Mouse (Mus musculus): ENCODE results near the gene Il10rb.
A peak's percentile ranks its signal among the peaks of the same experiment; 100 is the strongest.

Il10rb gene

DNA sequence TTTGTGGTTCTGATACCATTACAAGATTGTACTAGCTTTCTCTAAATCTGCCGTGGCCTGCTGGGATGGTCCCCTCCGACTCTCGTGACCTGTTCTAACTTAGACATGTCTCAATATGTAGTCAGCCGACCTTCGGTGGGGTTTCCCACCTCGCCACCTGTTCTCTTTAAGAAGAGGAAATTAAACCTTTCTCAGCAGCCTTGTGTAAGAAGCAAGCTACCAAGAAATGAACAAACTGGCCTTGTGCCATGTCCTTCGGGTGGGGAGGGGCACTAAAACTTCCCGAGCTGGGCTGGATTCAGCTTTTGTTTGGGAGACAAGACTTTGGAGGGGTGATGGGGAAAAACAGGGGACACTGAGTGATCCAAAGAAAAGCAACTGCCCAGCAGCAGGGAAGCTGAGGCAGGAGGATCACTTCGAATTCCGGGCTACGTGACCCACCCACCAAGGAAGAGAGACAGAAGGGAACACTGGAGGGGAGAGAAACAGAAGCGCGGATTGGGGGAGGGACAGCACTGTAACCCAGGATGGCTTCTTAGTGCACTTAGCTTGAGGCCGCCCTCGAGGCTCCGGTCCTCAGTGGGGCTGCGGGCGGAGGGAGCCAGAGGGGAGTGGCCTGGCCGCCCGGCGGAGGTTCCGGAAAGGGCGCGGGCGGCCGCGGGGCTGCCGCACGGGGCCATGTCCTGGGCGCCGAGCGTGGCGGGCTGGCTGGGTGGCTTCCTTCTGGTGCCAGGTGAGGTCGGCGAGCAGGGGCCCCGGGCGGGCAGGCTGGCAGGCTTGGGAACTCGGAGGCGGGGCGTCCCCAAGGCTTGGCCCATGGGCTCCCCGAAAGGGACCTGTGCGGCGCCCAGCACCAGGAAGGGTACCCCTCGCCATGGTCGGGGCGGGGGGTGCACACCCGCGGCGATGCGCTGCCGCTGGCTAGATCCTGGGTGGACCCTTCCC lies at the start of gene Il10rb:
Gene Il10rb (plus strand): TSS at position 525 of the 945 bp plus-strand sequence.
- peak; percentile 62 to 63 for DNase-seq

- no peak for DNase-seq
Observed at GRCm38 (mm10) chr16:91356760-91357525, 49.0 kb upstream of the Il10rb start.

DNA sequence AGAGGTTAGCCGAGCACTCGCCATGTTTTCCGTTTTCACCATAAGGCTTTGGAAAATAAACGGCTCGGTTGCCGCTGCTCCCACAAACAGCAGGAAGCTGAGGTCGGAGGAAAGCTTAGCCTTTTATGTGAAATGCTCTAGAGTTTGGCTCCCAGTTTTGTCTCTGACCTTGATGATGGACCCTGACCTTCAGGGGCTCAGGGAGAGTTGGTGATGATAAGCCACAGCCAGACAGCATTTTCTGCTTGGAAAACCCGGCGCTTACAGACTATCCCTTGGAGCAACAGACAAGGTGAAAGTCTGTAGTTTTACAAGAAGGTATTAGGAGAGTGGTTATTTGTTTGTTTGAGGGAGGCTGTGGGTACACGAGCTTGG lies 48.5 kb upstream of the Il10rb start:
- no peak for DNase-seq

GRCm38 (mm10) chr16:91358555-91358954 lies 47.4 kb upstream of the Il10rb start:
- DNase-seq = peak; percentile 83 to 93

DNA sequence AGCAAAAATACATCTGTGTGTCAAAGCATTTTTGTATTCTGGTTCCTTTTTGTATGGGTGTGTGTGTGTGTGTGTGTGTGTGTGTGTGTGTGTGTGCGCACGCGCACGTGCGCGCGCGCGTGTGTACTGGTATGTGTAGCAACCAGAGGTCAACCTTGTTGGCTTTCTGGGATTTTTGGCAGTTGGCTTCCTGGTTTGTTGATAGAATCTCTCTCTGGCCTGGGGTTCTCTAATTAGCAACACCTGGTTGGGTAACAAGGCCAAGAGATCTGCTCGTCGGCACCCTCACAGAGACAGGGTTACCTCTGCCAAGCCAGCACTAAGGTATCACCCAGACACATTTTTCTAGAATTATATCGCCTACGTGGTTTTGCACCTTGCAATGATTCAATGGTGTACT lies 46.4 kb upstream of the Il10rb start:
- no peak for DNase-seq

DNA sequence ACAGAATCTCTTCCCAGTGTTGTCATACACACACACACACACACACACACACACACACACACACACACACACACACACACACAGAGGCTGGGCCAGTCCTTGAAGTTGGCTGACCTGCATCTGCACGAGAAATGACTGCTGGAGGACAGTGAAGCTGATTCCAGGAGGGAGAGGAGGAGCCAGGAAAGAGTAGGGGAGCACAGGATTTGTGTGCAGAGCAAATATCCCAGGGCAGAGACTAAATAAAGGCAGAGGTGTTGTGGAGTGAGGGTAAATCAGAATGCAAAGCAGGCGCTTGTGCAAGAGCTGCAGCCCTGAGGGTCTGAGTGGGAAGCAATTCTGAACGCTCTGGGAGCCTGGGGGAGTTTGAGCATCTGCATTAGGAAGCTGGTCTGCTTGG lies 45.8 kb upstream of the Il10rb start:
- DNase-seq = no peak

- no peak for DNase-seq
Observed at GRCm38 (mm10) chr16:91362006-91362405, 44.0 kb upstream of the Il10rb start.

DNA sequence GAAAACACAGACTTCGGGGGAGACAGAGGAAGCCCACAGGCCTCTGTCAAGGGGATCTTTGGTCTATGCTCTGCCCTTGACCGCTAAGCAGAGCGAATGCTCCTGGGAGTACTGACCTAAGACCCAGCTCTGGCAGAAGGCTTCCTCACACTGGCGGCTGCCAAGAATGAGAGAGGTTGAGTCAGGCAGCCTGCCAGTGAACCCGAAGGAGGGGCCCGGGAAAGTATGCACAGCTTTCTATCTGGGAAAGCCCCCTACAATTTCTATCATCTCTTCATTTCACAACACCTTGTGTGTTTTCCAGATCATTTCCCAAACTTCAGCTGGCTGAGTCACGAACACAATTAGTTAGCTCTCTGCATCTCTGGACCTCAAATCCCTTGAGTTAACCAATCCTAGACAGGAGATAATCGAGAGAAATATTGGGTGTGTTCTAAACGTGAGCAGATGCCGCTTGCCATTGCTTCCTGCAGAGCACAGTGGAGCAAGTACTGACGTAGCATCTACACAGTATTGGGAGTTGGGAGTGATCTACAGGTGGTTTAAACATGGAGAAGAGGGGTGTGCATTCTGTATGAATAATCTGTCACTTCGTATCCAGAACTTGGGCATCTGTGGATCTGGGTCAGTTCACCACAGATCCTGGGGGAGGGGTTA lies 43.2 kb upstream of the Il10rb start:
- peak in 1 of 2 experiments; percentile 48 for DNase-seq

DNA sequence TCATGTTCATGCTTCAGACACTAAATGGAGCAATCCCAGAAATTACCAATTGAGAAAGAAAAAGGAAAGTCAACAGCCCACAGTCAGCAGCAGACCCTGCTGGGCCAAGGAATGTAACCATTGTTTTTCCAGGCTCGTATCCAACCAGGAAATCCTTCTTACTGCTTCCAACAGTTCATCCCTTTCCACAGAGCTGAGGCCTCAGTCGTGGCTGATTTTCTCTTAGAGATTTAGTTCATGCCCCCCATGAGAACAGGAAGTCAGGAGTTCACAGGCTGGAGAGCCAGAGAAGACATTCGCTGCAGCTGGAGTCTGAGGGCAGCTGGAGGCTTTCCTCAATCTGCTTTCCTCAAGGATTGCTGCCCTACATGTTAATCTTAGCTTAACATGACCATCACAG lies 42.5 kb upstream of the Il10rb start:
- no peak for DNase-seq

- DNase-seq = no peak
Observed at GRCm38 (mm10) chr16:91366567-91366966, 39.4 kb upstream of the Il10rb start.

DNA sequence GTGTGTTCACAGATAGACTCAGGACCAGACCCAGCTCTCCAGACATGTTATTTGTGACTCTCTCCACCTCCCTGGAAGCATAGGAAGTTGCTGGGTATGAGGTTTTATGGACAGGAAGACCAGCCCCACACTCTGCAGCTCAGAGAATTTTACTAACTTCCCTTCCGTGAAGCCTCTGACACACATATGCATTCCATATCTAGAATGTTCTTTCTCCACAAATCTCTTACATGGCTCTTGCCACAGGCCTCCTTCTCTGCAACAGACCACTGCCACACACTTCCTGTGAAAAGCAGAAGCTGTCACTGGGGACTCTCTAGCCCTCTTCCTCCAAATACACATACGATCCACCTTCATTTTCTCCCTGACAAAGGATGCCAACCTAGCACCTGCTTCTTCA lies 38.9 kb upstream of the Il10rb start:
- DNase-seq = no peak

GRCm38 (mm10) chr16:91372577-91373472 lies 33.1 kb upstream of the Il10rb start, which contains the start of gene Ifnar2:
Gene Ifnar2, plus strand, starts transcription at chr16:91372783.
- peak; percentile 82 to 85 for DNase-seq

GRCm38 (mm10) chr16:91373473-91374252 lies 32.3 kb upstream of the Il10rb start:
- DNase-seq = no peak

DNA sequence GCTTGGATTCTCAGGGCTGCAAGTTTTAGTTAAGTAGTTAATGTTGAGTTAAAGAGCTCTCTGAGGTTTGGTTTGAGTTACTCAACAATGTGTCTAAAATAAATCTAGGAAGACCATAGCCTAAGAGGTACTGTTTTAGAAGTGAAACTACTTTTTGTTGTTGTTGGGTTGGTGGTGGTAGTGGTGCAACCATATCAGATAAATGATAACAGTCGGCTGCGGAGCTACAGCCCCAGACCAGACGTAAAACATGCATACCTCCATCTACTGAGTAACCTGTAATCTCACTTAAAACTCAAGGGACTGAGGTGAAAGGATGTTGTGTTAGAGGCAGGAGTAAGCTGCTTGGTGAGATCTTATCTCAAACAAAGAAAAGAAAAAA lies 31.7 kb upstream of the Il10rb start:
- no peak for DNase-seq

DNA sequence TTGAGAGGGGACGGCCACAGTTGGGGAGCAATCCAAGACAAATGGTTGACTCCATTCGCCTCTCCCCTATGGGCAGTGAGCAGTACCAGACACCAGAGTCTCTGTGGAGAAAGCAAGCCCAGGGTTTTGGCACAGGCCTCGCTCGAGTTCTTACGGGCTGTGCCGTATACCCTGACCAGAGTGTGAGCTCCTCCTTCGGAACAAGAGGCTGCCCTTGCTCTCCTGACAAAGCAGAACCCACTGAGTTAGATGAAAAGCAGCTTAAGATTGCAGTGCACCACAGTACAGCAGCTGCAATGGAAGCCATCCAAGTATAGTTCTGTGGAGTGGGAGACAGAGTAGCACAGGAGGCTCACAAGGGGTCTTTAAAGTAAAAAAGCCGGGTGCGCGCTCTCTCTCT lies 29.3 kb upstream of the Il10rb start:
- DNase-seq = no peak

GRCm38 (mm10) chr16:91378431-91378986 lies 27.5 kb upstream of the Il10rb start:
- DNase-seq = no peak

GRCm38 (mm10) chr16:91378991-91379390 lies 27.0 kb upstream of the Il10rb start:
- DNase-seq = no peak

- DNase-seq = no peak
Observed at GRCm38 (mm10) chr16:91379412-91379811, 26.6 kb upstream of the Il10rb start.

- no peak for DNase-seq
Observed at GRCm38 (mm10) chr16:91380151-91380550, 25.8 kb upstream of the Il10rb start.

DNA sequence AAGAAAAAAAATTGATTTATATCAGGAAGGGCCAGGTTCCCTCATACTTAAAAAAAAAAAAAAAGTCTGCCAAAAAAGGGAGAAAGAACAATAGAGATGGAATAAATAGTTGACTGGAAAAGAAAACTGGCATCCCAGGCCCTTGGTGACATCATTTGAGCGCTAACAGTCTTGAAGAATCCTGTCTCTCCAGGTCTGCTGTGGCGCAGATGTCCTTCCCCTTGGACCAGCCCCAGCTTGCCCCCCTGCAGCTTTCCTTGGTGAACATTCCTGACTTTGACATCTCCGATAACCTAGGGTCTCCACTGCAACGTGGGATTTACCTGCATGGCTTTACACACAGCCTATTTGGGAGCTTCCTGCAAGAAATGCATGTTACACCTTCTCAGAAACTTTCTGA lies 24.4 kb upstream of the Il10rb start:
- DNase-seq = no peak

- no peak for DNase-seq
Observed at GRCm38 (mm10) chr16:91382261-91382790, 23.6 kb upstream of the Il10rb start.

Measured in cerebellum, postnatal 10 days (tissue).